Mouse (Mus musculus) heart, adult 9 months (tissue): ENCODE measurements around the gene Atp6v0a4.

Source experiments
- DNase-seq, 2 experiments: peaks; one replicate each; pipeline ENCODE4 v3.0.0; 2022; ENCODE audit warnings: low spot score in 2 of 2

Atp6v0a4 gene

DNA sequence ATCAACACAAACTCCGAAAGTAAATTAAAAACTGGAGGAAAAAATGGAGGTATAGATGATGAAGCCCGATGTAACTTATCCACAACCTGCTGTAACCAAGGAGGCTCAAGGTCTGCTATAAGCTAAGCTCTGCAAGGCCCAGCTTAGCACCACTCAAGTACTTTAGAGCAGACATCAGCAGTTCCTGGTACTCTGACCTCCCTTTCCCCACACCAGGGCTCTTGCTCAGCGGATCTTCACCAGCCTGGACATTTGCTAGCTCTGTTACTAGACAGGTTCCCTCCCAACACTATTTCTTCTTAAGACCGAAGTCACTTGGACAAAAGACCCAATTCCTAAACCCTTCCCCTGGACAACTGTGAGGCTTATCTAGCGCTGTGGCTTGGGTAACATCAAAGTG, 496 bp upstream of the Atp6v0a4 start:
- no peak for DNase-seq

DNA sequence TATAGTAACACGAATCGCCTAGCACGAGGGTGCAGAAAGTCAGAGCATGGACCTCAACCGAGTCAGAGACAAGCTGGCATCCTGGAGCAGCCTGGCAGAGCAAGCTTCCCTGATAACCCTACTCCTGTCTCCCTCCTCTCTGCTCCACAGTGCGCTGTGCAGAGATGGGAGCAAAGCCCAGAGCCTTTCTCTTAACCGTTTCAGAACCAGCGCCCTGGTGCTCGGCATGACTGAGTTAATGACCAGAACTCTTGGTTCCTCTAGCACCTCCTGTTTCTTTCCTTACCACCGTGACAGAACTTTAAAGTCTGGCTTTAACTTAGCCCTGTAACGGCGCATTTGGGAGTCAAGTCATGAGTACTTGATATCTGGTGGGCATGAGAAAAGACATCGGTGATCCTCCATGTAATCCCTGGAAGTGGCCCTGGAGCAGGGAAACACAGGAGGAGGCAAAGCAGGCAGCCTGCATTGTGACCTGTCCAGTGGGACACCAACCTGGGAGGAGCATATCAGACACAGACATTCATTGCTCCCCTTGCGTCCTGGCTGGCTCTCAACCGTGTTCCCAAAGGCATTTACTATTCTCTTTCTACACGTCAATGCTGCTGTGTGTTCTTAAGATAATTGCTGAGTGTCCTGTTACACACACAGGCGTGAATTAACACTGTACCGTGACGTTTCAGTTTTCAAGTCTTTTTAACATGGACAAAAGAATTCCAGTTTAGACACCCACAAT, 747 bp downstream of the Atp6v0a4 start:
- DNase-seq: no peak

DNA sequence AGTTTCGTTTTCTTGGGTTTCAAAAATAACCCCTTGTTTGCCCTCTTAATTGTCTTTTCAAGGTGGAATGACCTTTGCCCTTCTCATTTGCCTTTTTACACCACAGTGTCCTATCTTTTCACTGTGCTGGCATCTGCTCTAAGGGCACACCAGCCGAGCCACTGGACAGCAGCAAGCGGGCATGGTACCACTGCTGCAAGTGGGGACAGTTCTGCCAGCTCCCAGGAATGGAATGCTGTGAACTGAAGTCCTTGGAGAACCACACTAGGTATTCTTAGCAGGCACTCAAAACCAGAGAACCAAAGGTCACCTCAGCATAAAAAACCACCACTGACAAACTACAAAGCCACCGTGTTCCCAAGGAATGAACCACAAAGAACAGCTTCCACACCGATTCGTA, 1.6 kb downstream of the Atp6v0a4 start:
- peak in 1 of 2 experiments; percentile 27 for DNase-seq

DNA sequence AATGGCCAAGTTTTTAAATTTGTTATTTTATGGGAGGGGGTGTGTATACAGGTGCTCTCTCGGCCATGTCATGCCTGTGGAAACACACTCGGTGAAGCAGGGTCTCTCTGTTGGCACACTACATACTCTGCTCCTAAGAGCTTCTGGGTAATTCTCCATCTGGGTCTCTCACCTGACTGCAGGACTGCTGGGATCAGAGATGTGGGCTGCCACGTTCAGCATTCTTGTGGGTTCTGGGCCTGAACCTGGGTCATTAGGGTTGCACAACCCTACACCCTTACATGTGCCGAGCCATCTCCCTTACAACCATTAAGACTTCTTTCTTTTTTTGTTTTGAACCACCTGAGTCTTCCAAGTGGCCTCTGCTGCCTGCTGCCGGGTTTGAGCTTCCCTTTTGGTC, 2.5 kb downstream of the Atp6v0a4 start:
- no peak for DNase-seq

DNA sequence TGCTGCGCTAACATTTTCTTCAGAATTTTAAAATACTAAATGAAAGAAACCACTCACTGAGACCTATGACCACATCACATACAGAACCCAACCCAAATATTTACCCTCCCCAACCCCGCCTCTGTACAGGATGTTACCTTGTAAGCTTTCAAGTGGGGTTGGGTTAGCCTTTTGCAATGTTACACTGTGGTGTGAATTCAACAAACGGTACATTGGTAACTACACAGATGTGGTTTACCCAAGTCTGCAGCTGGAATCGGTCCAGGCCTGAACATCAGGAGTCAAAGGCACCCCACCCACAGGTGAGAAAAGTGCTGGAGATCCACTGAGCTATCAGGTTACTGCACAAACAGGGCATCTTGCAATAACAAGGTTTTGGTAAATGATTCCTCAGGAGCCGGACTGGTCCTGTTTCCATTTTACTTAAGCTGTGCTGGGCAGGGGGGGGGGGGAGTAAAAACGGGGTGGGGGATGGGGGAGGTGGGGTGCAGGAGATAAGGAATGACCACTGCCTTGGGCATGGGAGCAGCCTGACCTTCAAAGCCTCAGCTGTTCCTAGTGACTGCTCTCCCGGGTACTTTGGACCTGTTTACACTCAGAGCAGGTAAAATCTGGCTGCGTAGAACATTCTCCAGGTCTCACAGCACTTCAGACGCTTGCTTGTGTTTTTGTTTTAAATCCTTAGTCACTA, 3.6 kb downstream of the Atp6v0a4 start:
- DNase-seq: no peak

DNA sequence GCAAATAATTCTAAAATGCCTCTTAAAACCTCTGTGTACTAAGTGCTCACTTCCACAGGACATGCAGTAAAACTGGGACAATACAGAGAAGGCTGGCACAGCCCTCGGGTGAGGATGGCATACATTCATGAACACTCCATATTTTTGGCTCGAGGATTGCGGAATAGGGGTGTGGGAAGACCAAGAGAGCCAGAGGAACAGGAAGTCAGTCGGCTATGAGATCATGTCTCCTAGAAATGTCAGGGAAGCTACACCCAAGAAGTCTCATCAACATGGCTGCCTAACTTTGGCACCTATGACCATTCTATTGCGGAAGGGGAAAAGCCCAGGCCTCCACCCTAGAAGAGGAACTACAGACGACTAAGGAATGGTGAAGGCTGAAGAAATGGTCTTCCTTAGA, 6.0 kb downstream of the Atp6v0a4 start:
- no peak for DNase-seq

DNA sequence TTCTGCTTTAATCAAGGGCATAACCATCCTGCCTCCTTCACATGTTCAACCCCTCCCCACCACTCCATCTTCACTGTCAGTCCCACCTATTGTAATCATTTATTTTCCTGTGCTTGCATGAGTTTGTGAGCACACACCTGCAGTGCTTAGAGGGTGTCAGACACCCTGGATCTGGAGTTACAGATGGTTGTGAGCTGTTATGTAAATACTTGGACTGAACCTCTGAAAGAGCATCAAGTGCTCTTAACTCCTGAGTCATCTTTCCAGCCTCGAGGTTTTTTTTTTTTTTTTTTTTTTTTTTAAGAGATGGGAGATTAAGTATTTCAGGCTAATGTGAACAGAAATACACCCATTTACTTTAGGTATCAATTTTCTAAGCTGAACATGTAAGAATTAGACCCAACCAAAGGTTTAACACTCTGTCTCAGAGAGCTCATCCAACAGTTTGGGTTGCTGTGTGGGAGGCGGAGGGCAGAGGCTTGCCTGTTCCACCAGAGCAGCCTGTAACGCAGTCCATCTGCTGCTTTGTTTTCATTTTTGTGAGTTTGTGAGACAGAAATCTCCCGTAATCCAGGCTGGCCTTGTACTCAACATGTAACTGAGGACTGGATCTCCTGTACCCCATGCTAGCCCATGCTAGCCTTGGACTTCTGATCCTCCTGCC, 8.1 kb downstream of the Atp6v0a4 start:
- no peak for DNase-seq

DNA sequence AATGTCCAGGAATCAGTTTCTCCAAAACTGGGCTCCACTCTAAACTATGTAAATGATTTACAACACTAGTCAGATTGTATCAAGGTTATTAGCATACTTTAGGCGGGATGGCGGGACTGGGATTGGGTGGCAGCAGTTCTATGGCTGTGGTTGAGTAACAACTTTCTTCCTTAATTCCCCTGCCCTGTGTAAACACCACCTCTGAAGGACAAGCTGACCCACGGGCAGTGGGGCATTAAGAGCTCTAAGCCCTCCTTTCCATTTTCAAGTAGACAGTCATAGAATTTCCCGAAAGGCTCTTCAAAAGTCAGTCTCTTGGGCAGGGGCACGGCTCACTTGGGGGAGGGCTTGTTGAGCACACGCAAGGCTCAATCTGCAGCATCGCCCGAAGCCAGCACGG, 13.5 kb downstream of the Atp6v0a4 start:
- no peak for DNase-seq

DNA sequence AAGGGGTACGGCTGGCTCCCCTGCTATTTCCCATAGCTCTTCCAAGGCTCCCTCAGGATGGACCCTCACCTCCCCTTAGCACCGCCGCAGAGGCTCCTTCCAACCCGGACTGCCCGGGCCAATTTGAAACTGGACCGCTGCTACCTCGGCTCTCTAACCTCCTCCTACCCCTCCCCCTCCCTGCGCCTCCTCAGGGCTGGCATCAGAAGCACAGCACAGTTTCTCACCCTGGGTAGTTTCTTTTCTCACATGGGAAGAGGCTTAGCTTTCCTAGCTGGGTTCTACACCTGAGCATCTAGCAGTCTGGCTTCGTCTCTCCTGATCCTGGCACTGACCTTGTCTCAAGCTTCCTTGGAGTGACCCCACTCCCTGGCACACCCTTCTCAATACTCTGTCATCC, 14.5 kb downstream of the Atp6v0a4 start:
- DNase-seq: no peak

DNA sequence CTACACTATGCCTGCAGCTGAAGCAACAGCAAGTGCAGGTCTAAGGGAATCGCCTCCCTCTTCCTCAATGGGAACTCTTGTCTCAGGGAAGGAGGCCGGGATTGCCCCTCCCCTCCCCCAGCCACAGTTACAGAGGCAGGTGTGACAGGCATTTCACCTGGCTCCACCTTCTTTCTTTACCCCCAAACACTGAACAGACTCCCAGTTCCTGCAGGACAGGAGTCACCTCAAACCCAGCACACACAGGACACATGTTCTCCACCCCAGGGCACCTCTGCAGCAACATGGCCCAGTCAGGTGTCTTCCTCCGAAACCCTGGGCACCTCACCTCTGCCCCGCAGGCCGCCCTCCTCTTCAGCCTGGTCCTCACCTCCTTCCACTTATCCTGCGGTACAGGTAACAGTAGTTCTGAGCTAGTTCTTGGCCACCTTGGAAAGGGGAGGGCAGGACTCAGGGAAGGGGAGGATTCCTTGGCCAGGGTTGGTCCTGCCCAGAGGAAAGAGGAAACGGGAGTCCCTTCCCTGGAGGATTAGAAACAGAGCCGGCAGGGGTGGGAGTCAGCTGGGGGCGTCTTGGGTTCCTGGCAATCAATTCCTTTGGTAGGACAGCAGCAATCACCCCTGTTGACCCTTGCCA, 15.1 kb downstream of the Atp6v0a4 start, which contains the start of gene Tmem213:
TSS of gene Tmem213 (plus strand) at position 96 of the 636 bp plus-strand sequence.
- DNase-seq: no peak

DNA sequence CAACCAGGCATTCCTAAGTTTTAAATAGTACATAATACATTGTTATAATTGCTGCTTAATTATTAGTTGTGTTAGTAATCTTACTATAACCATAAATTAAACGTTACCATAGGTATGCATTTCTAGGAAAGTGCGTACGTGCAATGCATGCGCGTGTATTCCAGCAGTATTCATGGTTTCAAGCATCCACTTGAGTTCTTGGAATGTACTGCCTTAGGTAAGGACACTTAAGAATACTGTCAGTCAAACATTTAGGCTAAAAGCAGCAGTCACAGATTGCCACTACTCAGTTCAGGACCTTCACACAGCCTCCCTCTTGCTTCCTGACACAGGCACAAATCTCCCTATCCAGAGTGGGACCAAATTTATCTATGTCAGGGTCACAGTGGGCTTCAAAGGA, 15.9 kb downstream of the Atp6v0a4 start:
- DNase-seq: no peak

DNA sequence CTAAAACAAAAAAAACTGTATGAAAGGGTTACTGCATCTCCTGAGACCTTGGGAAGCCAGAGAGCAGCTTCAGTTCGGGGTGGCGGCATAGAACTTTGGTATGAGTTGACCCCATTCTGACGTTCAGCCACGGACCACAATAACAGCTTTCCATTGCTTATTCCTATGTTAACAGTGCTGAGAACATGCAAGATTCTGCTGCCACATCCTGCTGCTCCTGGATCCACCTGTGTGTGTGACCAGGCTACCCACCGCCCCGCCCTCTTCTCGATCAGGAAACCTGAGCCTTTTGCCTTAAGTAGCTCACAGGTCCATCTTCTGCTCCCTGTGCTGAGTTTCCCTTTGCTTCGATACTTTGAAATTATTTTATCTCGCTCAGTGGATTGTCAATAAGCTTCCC, 18.5 kb downstream of the Atp6v0a4 start:
- no peak for DNase-seq

DNA sequence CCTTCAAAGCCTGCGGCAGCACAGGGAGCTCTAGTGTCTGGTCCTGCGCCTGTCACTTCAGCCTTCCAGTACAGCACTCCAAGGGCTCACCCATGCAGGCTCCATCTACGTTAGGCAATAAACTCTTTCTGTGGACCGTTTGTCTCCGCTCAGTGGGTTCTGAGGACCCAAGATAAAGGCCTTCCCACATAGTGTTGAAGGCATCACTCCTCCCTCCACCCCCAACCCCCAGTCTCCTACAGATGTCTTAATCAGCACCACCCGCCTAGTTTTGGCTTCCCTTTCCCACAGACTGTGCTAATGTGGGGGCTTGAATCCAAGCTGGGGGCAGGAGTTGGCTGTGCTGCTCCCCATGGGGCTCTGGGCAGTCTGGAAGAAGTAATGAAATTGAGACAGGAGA, 20.6 kb downstream of the Atp6v0a4 start:
- no peak for DNase-seq

DNA sequence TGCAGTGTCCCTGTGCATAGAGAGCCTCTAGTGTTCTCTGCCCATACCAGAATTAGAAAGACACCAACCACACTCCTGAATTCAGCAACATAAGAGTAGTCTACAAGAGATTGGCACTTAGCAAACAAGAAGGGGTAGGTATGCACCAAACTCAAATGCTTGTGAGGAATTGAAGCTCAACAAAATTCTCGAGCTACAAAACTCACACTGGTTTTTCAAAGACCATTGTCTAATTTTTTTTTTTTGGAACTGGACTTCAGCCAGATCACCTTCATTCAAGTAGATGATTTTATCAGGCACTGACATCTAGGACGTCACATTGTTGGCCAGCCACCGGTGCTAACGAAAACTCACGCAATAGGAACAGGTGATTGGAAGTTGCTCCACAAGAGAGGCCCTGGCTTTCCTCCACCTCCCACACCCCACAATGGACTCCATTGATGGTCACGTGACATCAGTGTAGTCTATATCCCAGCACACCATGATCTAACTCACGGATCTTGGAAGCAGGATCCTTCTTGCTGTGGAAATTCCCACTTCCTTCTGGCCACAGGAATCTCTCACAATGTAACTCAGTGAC, 22.1 kb downstream of the Atp6v0a4 start:
- DNase-seq: no peak

DNA sequence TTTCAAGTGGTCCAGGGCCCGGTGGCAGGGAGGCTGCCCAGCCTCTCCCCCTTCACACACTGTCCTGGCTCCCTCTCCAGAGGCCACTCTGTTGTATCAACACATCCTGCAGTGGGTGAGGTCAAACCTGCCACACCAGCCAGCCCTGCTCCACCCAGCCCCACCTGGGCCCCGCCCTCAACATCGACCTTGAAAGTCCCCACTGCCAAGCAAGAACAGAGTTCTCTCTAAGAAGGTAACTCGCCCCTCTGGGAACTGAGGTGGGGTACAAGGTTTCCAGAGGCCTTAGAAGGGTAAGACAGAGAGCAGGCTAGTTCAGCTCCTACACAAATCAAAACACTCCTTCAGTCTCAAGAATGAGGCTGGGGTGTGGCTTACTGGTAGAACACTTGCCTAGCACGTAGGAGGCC, 27.4 kb downstream of the Atp6v0a4 start:
- DNase-seq: no peak

DNA sequence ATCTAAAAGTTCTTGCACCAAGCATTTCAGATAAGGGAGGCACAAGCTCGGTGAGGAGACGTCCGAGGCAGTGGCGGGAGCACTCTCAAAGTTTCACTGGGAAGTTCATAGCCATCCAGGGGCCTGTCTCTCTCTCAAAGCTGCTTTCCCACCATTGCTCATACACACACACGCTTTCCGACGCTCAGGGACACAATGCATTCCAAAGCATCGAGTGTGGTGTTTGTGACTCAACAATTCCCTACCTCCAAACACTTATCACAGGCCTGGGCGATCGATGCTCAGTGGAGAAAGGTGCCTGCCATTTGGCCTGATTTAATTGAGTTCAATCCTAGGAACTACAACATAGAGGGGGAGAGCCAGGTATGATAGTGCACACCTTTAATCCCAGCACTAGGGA, 29.7 kb downstream of the Atp6v0a4 start:
- no peak for DNase-seq

DNA sequence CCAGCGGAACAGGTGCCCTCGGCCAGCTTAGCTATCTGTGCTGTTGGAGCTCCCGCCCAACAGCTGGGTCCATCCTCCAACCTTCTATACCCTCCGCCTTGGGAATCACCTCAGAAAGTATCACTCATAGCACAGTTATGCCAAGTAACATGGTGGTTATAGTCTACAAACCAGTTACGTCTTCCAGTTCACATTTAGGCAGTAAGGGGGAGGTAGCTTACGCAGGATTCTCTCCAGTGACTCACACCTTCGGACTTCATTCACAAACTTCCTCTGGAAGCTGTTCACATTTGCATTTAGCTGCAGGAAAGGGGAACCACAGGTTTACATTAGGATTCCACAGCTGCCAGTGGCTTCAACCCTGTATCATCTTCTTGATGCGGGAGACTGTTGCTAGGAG, 31.8 kb downstream of the Atp6v0a4 start:
- DNase-seq: no peak

DNA sequence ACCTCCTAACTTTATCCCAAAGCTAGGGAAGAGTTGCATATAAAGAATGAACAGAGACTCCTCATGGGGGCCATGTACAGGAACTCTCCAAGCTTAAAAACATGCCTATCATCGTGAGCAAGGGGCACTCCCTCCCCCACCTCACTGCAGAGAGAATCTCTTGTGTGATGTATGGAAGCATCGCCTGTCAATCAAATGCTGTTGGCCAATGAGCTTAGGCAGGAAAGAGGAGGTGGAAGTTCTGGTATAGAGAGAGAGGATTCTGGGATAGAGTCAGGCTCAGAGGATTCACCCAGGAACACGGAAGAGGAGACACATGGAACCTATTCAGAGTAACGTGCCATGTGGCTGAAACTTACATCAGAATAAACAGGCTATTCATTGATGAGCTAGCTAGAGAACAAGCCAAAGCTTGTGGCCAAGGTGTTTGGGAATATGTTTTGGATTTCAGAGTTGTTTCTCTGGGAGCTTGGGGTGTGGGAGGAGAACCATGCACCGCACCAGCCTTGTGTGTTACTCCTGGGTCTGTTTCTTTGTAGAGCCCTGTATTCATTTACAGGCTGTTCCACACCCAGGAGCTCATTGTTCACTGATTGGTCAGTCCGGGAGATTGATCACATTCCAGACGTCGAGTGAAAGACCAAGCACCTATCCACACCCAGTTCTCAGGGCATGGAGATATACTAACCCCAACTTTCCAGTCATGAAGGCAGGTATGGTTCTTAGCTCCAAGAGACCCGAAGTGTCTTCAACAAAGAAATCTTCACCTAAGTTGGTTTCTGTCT, 37.0 kb downstream of the Atp6v0a4 start:
- DNase-seq: no peak

DNA sequence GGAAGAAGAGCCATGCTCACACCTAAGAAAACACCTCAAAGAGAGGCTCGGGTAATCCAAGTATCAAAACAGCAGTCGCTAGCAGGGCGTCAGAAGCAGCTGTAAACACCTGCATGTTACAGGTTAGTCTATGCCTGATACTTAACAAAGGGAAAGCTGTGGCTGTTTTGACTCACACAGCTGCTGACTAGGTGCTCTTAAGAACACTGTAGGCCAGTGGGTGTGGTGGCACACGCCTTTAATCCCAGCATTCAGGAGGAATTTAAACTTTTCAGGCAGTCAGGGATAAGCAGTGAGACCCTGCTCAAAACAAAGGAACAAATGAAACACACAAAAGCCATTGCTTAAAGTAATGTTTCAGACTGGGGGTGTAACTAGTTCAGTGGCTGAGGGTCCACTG, 41.2 kb downstream of the Atp6v0a4 start:
- DNase-seq: no peak

DNA sequence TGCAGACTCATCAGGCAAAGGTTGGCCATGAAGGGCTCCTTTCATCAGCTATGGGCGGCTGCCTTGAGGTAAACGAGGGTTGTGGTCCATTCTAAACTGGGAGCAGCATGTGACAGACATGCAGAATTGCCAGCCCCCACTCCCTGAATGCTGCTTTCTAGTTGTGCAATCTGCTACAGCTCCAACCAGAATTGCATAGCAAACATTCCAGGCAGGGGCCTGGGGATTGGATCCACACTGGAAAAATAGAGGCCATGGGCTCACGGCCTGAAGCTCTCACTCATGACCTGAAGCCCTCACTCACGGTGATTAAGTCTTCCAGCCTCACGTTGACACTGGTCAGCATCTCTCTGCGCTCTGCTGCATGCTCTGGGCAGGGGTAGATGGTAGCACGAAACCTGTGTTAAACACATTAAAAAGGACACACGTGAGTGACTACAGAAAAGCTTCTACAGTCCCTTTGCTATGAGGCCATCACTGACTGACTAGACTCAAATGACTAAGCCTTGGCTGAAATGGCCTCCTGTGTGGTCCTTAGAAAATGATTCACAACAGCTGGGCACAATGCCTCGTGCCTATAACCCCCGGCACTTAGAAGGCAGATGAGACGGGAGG, 42.6 kb downstream of the Atp6v0a4 start:
- peak; percentile 19 to 32 for DNase-seq

DNA sequence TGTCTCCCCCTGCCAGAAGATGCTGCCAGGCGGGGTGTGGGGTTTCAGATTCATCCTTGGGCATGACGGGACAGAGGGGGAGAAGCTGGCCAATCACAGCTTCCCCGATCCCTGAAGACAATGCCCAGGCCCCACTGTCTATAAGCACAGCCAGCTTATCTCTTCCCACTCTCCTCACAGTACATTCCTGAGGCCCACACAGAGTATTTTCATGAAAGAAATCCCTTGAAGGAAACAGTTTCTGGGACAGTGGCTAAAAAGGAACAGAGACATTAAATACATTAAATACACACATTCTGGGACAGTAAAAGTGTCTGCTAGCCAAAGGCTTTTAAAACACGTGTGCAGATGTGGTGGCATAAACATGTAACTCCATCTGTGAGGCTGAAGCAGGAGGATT, 44.0 kb downstream of the Atp6v0a4 start:
- DNase-seq: no peak
